ENCODE assay signal across 25 mouse cellular contexts in the genomic region with DNA sequence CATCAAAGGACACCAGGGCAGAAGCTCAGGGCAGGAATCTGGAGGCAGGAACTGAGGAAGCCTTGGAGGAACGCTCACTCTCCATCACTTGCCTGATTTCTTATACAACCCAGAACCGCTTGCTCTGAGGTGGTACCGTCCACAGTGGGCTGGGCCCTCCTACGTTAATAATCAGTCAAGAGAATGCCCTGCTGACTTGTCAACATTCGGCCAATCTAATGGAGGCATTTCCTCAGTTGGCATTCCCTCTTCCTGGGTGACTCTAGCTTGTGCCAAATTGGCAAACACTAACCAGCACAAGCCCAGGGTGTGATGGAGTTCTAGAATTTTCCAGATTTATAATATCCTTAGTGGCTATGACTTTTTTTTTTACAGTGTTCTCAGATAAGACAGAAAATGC.
DNase-seq lines count a peak whose midpoint lies in the region; ATAC-seq and TF ChIP-seq lines count a peak whose summit lies in the region.
"Had no signal": no experiment of that assay in that cellular context is flagged by ENCODE, and none has a peak within 500 bp of the region (broad histone marks: within the 10 kb centered on the region; RNA-seq: fewer than 3 reads in every experiment).

No protein-coding gene starts in this region.

- ATAC-seq in kidney, embryonic 15.5 days (replicated peaks; ENCODE audit: low FRiP score) = no peak
- ATAC-seq: forebrain, embryonic 13.5 days; forebrain, embryonic 16.5 days; hindbrain, embryonic 16.5 days; Patski had no signal

- no peak overlapping the region for H3K4me2 ChIP-seq in kidney, embryonic 15.5 days
- H3K4me2 ChIP-seq: forebrain, embryonic 13.5 days; heart, embryonic 11.5 days; hindbrain, embryonic 13.5 days had no signal

- H3K4me3 ChIP-seq in kidney, embryonic 15.5 days (replicated peaks) = no peak overlapping the region
- H3K4me3 ChIP-seq in layer of hippocampus, adult 2 months = no peak overlapping the region
- H3K4me3 ChIP-seq: forebrain, embryonic 10.5 days; forebrain, embryonic 13.5 days; heart, adult 2 months; hindbrain, embryonic 10.5 days; hindbrain, embryonic 13.5 days had no signal

- H3K9ac ChIP-seq in kidney, embryonic 15.5 days = no peak overlapping the region
- H3K9ac ChIP-seq: forebrain, embryonic 13.5 days; hindbrain, embryonic 13.5 days had no signal

- H3K36me3 ChIP-seq in kidney, embryonic 15.5 days = peaks cover 16% of the 10 kb centered on the region
- H3K36me3 ChIP-seq: forebrain, embryonic 10.5 days; G1E; hindbrain, embryonic 10.5 days; hindbrain, embryonic 13.5 days had no signal

- H3K27ac ChIP-seq in kidney, embryonic 15.5 days = no peak overlapping the region
- H3K27ac ChIP-seq in layer of hippocampus, adult 2 months = peak overlapping the region; percentile 90; the same call in 1 of the 2 replicates
- H3K27ac ChIP-seq: forebrain, embryonic 10.5 days; forebrain, embryonic 13.5 days; heart, adult 2 months; hindbrain, embryonic 10.5 days; hindbrain, embryonic 13.5 days had no signal

- H3K4me1 ChIP-seq in kidney, embryonic 15.5 days = peaks cover 9% of the 10 kb centered on the region; the same call in 1 of the 2 replicates
- H3K4me1 ChIP-seq: forebrain, embryonic 10.5 days; hindbrain, embryonic 10.5 days; hindbrain, embryonic 13.5 days had no signal

- WGBS in kidney, embryonic 15.5 days = 93% methylated on average over 5 of the region's 5 CpGs

- no peaks in the 10 kb centered on the region for H3K9me3 ChIP-seq in kidney, embryonic 15.5 days (replicated peaks)
- H3K9me3 ChIP-seq: forebrain, embryonic 10.5 days; forebrain, embryonic 13.5 days; hindbrain, embryonic 10.5 days had no signal

- no peak for TF ChIP-seq CTCF in layer of hippocampus, adult 2 months (conservative IDR thresholded peaks at IDR 0.05)

- H3K27me3 ChIP-seq in kidney, embryonic 15.5 days = no peaks in the 10 kb centered on the region
- H3K27me3 ChIP-seq: forebrain, embryonic 13.5 days; hindbrain, embryonic 13.5 days; Patski had no signal

- DNase-seq in kidney, adult 11 months = peak; percentile 52
- DNase-seq in kidney, adult 9 months = peak; percentile 56
- DNase-seq in kidney, postnatal 10 days = no peak
- no peak for DNase-seq in layer of hippocampus, adult 2 months (ENCODE audit: low spot score in 2 of 2)
- no peak for DNase-seq in layer of hippocampus, postnatal 25 days (ENCODE audit: extremely low spot score in 1 of 2, low spot score in 1 of 2)
- DNase-seq: adrenal gland, postnatal 10 days; B cell, adult 2 months; cerebellum, adult 18-20 months; cerebellum, adult 9-10 months; cerebellum, postnatal 14 days; gastrocnemius, postnatal 10 days; gastrocnemius, postnatal 36 days; heart, adult 2 months; heart, postnatal 10 days; heart, postnatal 36 days had no signal

Comparison
In these comparisons a context has a peak if more than half of its experiments do, and no peak if none do; other contexts are left out.
1. DNase-seq: peak in kidney, adult 11 months (single experiment) and kidney, adult 9 months (single experiment); none in kidney, postnatal 10 days (single experiment), layer of hippocampus, adult 2 months (0 of 2) and layer of hippocampus, postnatal 25 days (0 of 2).